Mouse (Mus musculus) liver, adult 2 months (tissue): ENCODE results near the gene Prkce. TPM values are rescaled to one million over a fixed set of nuclear protein-coding genes. Genes with fewer than 3 reads are reported as not detected.

Experiments
- DNase-seq: peaks from one replicate; pipeline ENCODE4 v3.0.0-alpha.2; 2011; ENCODE audit warnings: low read depth, low spot score; ENCODE audit errors: extremely low read depth
- H3K27ac ChIP-seq: fragments of 200-500 bp; replicated peaks from 2 replicates; pipeline ENCODE4 v1.5.1; 2012; ENCODE audit warnings: low read depth, mild to moderate bottlenecking, control low read depth, inconsistent platforms, low read length; ENCODE audit not compliant: insufficient read depth
- H3K27me3 ChIP-seq: fragments of 200-500 bp; 2 replicates; pipeline ENCODE4 v1.6.1; 2012; ENCODE audit warnings: mild to moderate bottlenecking, moderate library complexity, low read length, inconsistent platforms; ENCODE audit not compliant: control insufficient read depth, insufficient read depth
- H3K36me3 ChIP-seq: fragments of 200-500 bp; 2 replicates; pipeline ENCODE4 v1.6.1; 2012; ENCODE audit warnings: low read length, inconsistent platforms; ENCODE audit not compliant: control insufficient read depth, insufficient read depth
- H3K4me1 ChIP-seq: fragments of 200-500 bp; 2 replicates; pipeline ENCODE4 v1.6.1; 2011; ENCODE audit warnings: low read length; ENCODE audit not compliant: control insufficient read depth, insufficient read depth
- H3K4me3 ChIP-seq: fragments of 200-500 bp; 2 replicates; pipeline ENCODE4 v1.5.1; 2011; ENCODE audit warnings: low read depth, mild to moderate bottlenecking, control low read depth, low read length, moderate library complexity; ENCODE audit not compliant: insufficient read depth
- H3K79me2 ChIP-seq: fragments of 200-500 bp; 2 replicates; pipeline ENCODE4 v1.6.1; 2012; ENCODE audit warnings: inconsistent platforms, mild to moderate bottlenecking, low read length, moderate library complexity; ENCODE audit not compliant: control insufficient read depth, insufficient read depth
- H3K9ac ChIP-seq: fragments of 200-500 bp; 2 replicates; pipeline ENCODE4 v1.6.1; 2012; ENCODE audit warnings: low read depth, mild to moderate bottlenecking, control low read depth, inconsistent platforms, low read length
- CTCF ChIP-seq: fragments of 200-500 bp; IDR thresholded peaks from 2 replicates; pipeline ENCODE4 v1.5.1; 2011; ENCODE audit warnings: low read depth, low read length, control low read depth
- POLR2A ChIP-seq: fragments of 200-500 bp; IDR thresholded peaks from 2 replicates; pipeline ENCODE4 v1.6.1; 2011; ENCODE audit warnings: low read length, control low read depth; ENCODE audit not compliant: insufficient read depth; ENCODE audit errors: extremely low read depth
- WGBS: fragments of 180-500 bp; shearing (Covaris S2); methylation state at CpG from one replicate; pipeline ENCODE4 v1.1.7; 2018; 5-methylcytosine and 5-hydroxymethylcytosine counted together
- polyA plus RNA-seq: library from polyadenylated mRNA; depleted of rRNA; stranded (reverse); fragments of >200 nt; gene quantifications from 2 replicates; pipeline ENCODE4 v1.2.3, GENCODE M21; 2012
- total RNA-seq: library from RNA; depleted of rRNA; stranded (reverse); fragments of >200 nt; gene quantifications from 2 replicates; pipeline ENCODE4 v1.2.3, GENCODE M21; 2014

The Prkce gene
- total and polyA plus RNA-seq, 2 experiments: 2.0 to 6.4 TPM

DNA sequence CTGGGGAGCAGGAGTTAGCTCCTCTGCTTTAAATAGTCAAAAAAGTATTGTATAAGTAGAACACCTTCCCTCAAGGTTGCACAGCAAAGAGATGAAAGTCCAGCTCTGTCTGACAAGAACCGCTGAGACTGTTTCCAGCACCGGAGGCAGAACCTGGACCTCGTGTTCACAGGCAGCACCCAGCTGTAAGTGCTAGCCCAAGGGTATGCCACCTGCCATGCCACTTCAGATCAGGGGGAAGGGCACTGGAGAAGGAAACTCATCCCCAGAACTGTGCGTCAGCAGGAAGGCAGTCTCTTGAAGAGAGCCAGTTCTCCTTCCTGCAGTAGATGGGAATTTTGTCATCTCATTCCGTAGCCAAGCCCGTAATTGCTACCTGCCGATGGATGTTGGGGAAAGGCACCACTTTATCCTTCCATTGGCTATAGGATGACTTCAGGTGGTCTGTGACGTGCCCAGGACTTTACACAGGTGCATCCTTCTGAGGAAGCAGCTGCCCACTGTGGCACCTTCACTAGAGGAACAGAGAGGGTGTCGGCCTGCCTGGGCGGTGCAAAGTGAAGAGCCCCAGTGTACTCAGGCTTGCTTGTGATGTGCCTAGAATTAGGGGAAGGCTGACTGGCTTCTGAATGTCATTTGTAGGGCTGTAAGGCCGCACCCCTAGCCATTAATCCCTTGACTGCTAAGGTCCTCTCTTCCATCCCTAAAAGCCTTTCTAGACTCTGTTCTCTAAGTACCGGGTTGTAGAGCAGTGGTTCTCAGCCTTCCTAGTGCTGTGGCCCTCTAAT lies 269.2 kb downstream of the Prkce start:
- no peaks in the 10 kb centered on the region for H3K36me3 ChIP-seq
- no peak for TF ChIP-seq CTCF
- WGBS: 91% methylated on average over 12 of the region's 12 CpGs
- DNase-seq: no peak
- no peak overlapping the region for H3K9ac ChIP-seq
- H3K4me1 ChIP-seq: peaks cover 21% of the 10 kb centered on the region
- peaks cover 10% of the 10 kb centered on the region for H3K79me2 ChIP-seq
- H3K27ac ChIP-seq: no peak overlapping the region
- H3K4me3 ChIP-seq: no peak overlapping the region
- no peaks in the 10 kb centered on the region for H3K27me3 ChIP-seq

DNA sequence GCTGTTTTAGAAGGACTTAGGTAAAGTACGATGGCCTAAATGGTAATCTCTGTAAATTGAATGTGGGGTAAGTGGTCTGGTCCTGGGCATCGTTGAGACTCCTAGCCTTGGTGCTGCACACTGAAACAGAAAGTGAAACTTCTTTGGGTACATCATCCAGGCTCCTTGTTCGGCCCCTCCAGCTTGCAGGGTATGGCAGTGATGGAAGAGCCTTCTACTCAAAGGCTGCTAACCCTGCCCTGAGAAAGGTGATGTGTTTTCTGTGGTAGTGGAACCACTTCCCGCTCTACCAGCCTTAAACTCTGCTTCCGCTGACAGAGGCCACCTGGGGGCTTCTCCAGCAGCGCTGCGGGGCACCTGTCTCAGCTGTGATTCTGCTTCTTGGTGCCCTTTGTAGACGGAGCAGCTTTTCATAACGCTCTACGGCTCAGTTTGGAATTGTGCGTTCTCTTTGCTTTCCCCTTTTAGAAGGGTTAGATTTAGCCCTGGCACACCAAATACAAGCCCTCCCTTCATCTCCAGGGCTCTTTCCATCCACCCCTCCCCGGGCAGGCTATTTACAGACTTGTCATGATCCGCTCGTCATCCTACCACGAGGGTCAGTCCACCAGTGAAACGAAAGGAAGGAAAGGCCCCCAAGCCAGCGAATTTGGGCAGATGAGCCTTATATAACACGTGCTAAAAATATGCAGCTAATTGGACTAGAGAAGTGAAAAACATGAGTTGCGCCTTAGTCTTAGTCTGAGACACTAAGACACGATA lies 270.1 kb downstream of the Prkce start:
- WGBS: 75% methylated on average over 20 of the region's 20 CpGs
- Histone ChIP-seq H3K9ac (no peak overlapping the region), H3K79me2 (peaks cover 10% of the 10 kb centered on the region), H3K27me3 (no peaks in the 10 kb centered on the region), H3K27ac (no peak overlapping the region), H3K4me1 (peaks cover 23% of the 10 kb centered on the region), H3K36me3 (no peaks in the 10 kb centered on the region), H3K4me3 (no peak overlapping the region; the same call in 1 of the 2 replicates)
- no peak for DNase-seq
- TF ChIP-seq CTCF (no peak), POLR2A (no peak)

DNA sequence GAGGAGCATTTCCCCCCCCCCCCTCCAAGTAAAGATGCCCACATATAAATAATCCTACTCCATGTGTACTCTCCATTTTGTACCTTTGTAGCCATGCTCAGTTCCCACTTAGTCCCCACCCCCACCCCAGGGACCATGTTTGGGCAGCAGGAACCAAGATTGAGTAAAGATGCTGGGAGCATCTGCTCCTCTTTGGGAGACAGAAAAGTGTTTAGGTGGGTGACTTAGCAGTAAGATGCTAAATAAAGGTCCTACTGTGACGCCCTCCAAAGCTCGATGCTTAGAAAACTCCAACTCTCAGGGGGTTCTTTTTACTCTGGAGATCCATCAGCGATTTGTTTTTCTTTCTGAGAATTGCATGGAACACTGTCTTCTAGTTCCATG lies 270.7 kb downstream of the Prkce start:
- Histone ChIP-seq H3K9ac (no peak overlapping the region), H3K4me3 (no peak overlapping the region), H3K79me2 (peaks cover 10% of the 10 kb centered on the region), H3K4me1 (peaks cover 22% of the 10 kb centered on the region), H3K36me3 (no peaks in the 10 kb centered on the region), H3K27me3 (no peaks in the 10 kb centered on the region), H3K27ac (no peak overlapping the region)
- DNase-seq: no peak
- TF ChIP-seq CTCF (no peak), POLR2A (no peak)
- WGBS: 90% methylated on average over 3 of the region's 3 CpGs

DNA sequence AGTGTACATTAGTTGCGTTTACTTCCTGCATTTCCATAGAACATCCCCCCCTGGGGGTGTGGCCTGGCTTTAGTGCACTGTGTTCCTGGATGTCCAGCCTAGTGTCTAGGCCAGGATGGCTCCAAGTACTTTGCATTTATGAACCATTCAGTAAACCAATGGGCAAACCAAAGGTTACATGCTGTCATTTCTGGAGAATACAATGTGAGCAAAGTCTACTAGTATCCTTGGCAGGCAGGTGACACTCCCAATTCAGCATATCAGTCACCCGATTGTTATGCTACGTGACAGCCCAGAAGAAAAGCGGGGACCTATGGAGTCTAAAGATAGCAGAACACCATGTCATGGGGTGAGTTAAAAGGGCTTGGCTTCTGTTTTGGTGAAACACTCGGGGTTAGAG lies 271.2 kb downstream of the Prkce start:
- TF ChIP-seq CTCF (no peak), POLR2A (no peak)
- Histone ChIP-seq H3K36me3 (no peaks in the 10 kb centered on the region), H3K4me3 (no peak overlapping the region), H3K27ac (peak overlapping the region; percentile 33), H3K4me1 (peaks cover 24% of the 10 kb centered on the region), H3K79me2 (peaks cover 10% of the 10 kb centered on the region), H3K9ac (no peak overlapping the region), H3K27me3 (no peaks in the 10 kb centered on the region)
- WGBS: 32% methylated on average over 5 of the region's 5 CpGs
- DNase-seq: peak; percentile 91

DNA sequence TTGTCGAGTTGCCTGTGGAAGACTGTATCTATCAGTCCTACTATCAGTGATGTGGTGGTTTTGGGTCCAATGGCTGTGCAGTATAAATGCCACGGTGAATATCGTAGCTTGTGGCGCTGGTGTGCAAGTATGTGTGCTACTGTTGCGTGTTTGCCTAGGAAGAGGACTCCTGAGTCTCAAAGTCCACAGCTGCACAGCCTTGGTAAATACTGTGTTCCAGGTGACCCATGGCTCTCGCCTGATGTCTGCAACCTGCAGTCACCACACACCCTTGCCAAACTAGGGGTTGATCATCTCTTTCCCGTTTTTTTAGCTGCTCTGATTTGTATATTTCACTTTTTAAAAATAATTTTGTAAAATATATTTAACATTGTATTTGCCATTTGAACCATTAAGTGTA lies 273.5 kb downstream of the Prkce start:
- H3K4me1 ChIP-seq: peaks cover 36% of the 10 kb centered on the region
- no peaks in the 10 kb centered on the region for H3K27me3 ChIP-seq
- no peaks in the 10 kb centered on the region for H3K36me3 ChIP-seq
- H3K4me3 ChIP-seq: no peak overlapping the region
- peaks cover 7% of the 10 kb centered on the region for H3K79me2 ChIP-seq
- H3K27ac ChIP-seq: peak overlapping the region; percentile 63
- DNase-seq: peak; percentile 96
- H3K9ac ChIP-seq: no peak overlapping the region
- TF ChIP-seq POLR2A (no peak), CTCF (no peak)
- WGBS: 30% methylated on average over 7 of the region's 7 CpGs

DNA sequence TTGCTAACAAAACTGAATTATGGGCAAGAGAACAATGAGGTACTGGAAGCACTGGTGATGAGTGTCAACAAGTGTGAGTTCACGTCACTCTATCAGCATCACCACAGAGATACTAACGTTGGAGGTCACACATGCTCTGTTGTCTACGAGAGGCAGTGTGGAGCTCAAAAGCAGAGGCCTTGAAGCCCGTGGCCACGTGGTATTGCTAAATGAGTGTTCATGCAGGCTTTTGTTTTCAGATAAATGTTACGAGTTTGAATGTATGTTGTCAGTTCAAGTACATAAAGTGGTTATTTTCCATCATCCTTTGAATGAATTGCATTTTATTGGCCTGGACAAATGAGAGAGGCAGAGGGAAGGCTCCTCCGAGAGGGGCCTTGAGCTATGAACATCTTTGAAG lies 276.3 kb downstream of the Prkce start:
- H3K4me3 ChIP-seq: no peak overlapping the region
- TF ChIP-seq POLR2A (no peak), CTCF (no peak)
- DNase-seq: no peak
- no peaks in the 10 kb centered on the region for H3K36me3 ChIP-seq
- H3K4me1 ChIP-seq: peaks cover 40% of the 10 kb centered on the region
- 44% methylated on average over 7 of the region's 7 CpGs for WGBS
- no peaks in the 10 kb centered on the region; the same call in 1 of the 2 replicates for H3K79me2 ChIP-seq
- H3K27ac ChIP-seq: peak overlapping the region; percentile 35
- no peak overlapping the region for H3K9ac ChIP-seq
- H3K27me3 ChIP-seq: no peaks in the 10 kb centered on the region
